ENCODE assay signal across 13 mouse cellular contexts in genomic region chr2:118897808-118898207, GRCm38 (mm10). TPM values are rescaled to one million over a fixed set of nuclear protein-coding genes. Genes with fewer than 3 reads are reported as not detected.
DNase-seq lines count a peak whose midpoint lies in the region; ATAC-seq and TF ChIP-seq lines count a peak whose summit lies in the region.
"Had no signal": no experiment of that assay in that cellular context is flagged by ENCODE, and none has a peak within 500 bp of the region (broad histone marks: within the 10 kb centered on the region; RNA-seq: fewer than 3 reads in every experiment).

No protein-coding gene starts in this region.

- H3K9ac ChIP-seq in hindbrain, embryonic 11.5 days (ENCODE audit: low read depth, low read length): no peak overlapping the region
- no peak overlapping the region for H3K9ac ChIP-seq in limb, embryonic 12.5 days (replicated peaks)

- peak overlapping the region; percentile 25 for H3K4me3 ChIP-seq in hindbrain, embryonic 10.5 days
- no peak overlapping the region for H3K4me3 ChIP-seq in hindbrain, embryonic 11.5 days (ENCODE audit: low read depth, low read length)
- H3K4me3 ChIP-seq in E14TG2a.4 (replicated peaks; ENCODE audit: low read length): 0 out of 2 replicates have a peak overlapping the region, but pooled peaks have one; percentile 76
- peak overlapping the region; percentile 15; the same call in 1 of the 2 replicates for H3K4me3 ChIP-seq in limb, embryonic 12.5 days (replicated peaks)
- H3K4me3 ChIP-seq: erythroblast, embryonic 14.5 days; myocyte had no signal

- no peak for ATAC-seq in hindbrain, embryonic 11.5 days (ENCODE audit: low FRiP score)
- ATAC-seq in limb, embryonic 12.5 days (ENCODE audit: insufficient number of reproducible peaks, insufficient read depth, low FRiP score, low TSS enrichment, low read depth): no peak
- ATAC-seq in granulocyte monocyte progenitor cell, adult 5-6 weeks (replicated peaks; ENCODE audit: poor library complexity, severe bottlenecking): no peak
- ATAC-seq in frontal cortex, adult (ENCODE audit: low TSS enrichment): no peak
- ATAC-seq: Patski had no signal

- H3K9me3 ChIP-seq in hindbrain, embryonic 10.5 days: no peaks in the 10 kb centered on the region
- no peaks in the 10 kb centered on the region for H3K9me3 ChIP-seq in hindbrain, embryonic 11.5 days (ENCODE audit: control insufficient read depth, low read length)
- no peaks in the 10 kb centered on the region for H3K9me3 ChIP-seq in E14TG2a.4 (ENCODE audit: low read length)
- no peaks in the 10 kb centered on the region for H3K9me3 ChIP-seq in limb, embryonic 12.5 days

- H3K4me2 ChIP-seq in hindbrain, embryonic 11.5 days (replicated peaks; ENCODE audit: low read depth, low read length): no peak overlapping the region
- peak overlapping the region; percentile 87 for H3K4me2 ChIP-seq in limb, embryonic 12.5 days

- no peak overlapping the region for H3K27ac ChIP-seq in hindbrain, embryonic 10.5 days
- H3K27ac ChIP-seq in hindbrain, embryonic 11.5 days (ENCODE audit: low read depth, low read length): no peak overlapping the region
- no peak overlapping the region for H3K27ac ChIP-seq in limb, embryonic 12.5 days

- H3K4me1 ChIP-seq in hindbrain, embryonic 10.5 days (replicated peaks): peaks cover 62% of the 10 kb centered on the region
- peaks cover 17% of the 10 kb centered on the region for H3K4me1 ChIP-seq in hindbrain, embryonic 11.5 days (replicated peaks; ENCODE audit: control insufficient read depth, insufficient read depth, low read length)
- H3K4me1 ChIP-seq in E14TG2a.4 (replicated peaks; ENCODE audit: low read depth, low read length): peaks cover 58% of the 10 kb centered on the region
- peaks cover 42% of the 10 kb centered on the region for H3K4me1 ChIP-seq in limb, embryonic 12.5 days (replicated peaks)

- TF ChIP-seq CTCF in E14TG2a.4 (conservative IDR thresholded peaks at IDR 0.05; ENCODE audit: low read length): no peak

- under 1% methylated on average over 11 of the region's 11 CpGs for WGBS in hindbrain, embryonic 10.5 days
- WGBS in hindbrain, embryonic 11.5 days: 0% methylated on average over 11 of the region's 11 CpGs
- under 1% methylated on average over 11 of the region's 11 CpGs for WGBS in limb, embryonic 12.5 days

- H3K36me3 ChIP-seq in hindbrain, embryonic 10.5 days: no peaks in the 10 kb centered on the region
- no peaks in the 10 kb centered on the region for H3K36me3 ChIP-seq in hindbrain, embryonic 11.5 days (ENCODE audit: control insufficient read depth, insufficient read depth, low read length)
- no peaks in the 10 kb centered on the region for H3K36me3 ChIP-seq in E14TG2a.4 (ENCODE audit: insufficient read depth, low read length)
- no peaks in the 10 kb centered on the region for H3K36me3 ChIP-seq in limb, embryonic 12.5 days

- peak; percentile 26 for DNase-seq in cerebellum, adult 11 months
- no peak for DNase-seq in cerebellum, adult 8-10 months
- DNase-seq in hindbrain, embryonic 10.5 days (ENCODE audit: low spot score): no peak
- no peak for DNase-seq in hindbrain, embryonic 11.5 days (ENCODE audit: low spot score)
- DNase-seq: kidney, postnatal 10 days; lung, adult 2 months had no signal

- peaks cover 83% of the 10 kb centered on the region for H3K27me3 ChIP-seq in hindbrain, embryonic 10.5 days (ENCODE audit: insufficient read depth, poor library complexity, severe bottlenecking)
- peaks cover 58% of the 10 kb centered on the region for H3K27me3 ChIP-seq in hindbrain, embryonic 11.5 days (ENCODE audit: control insufficient read depth, insufficient read depth, low read length)
- peaks cover 88% of the 10 kb centered on the region for H3K27me3 ChIP-seq in E14TG2a.4 (ENCODE audit: insufficient read depth, low read length)
- peaks cover 80% of the 10 kb centered on the region for H3K27me3 ChIP-seq in limb, embryonic 12.5 days

RNA-seq across cellular contexts. Expression of gene Bahd1, which starts 2.4 kb away (rescaled TPM):
- 4.4 TPM in 2 replicates for polyA plus RNA-seq in hindbrain, embryonic 10.5 days (2016; fragmentation: Nextera tagmentation; extraction: Ambion mirVana)
- 2.1 TPM in 2 replicates for polyA plus RNA-seq in hindbrain, embryonic 11.5 days (2014; fragmentation: Nextera tagmentation; extraction: Ambion mirVana)
- polyA plus RNA-seq in limb, embryonic 12.5 days (2016; fragmentation: Nextera tagmentation; extraction: Ambion mirVana): 3.5 and 4.4 TPM in 2 replicates
- 10.1 and 12.3 TPM in 2 replicates for total RNA-seq in granulocyte monocyte progenitor cell, adult 5-6 weeks (2014; fragmentation: Nextera tagmentation)
- 4.6 and 4.8 TPM in 2 replicates for total RNA-seq in granulocyte monocyte progenitor cell, adult 5-6 weeks (2017)

RNA-seq across cellular contexts. Expression of gene Chst14, which starts 28.5 kb away (rescaled TPM):
- polyA plus RNA-seq in hindbrain, embryonic 10.5 days (2016; fragmentation: Nextera tagmentation; extraction: Ambion mirVana): 17.2 and 20.6 TPM in 2 replicates
- polyA plus RNA-seq in hindbrain, embryonic 11.5 days (2014; fragmentation: Nextera tagmentation; extraction: Ambion mirVana): 19.1 and 22.2 TPM in 2 replicates
- 42.9 and 45.6 TPM in 2 replicates for polyA plus RNA-seq in limb, embryonic 12.5 days (2016; fragmentation: Nextera tagmentation; extraction: Ambion mirVana)
- 8.4 and 11.4 TPM in 2 replicates for total RNA-seq in granulocyte monocyte progenitor cell, adult 5-6 weeks (2014; fragmentation: Nextera tagmentation)
- total RNA-seq in granulocyte monocyte progenitor cell, adult 5-6 weeks (2017): 1.4 and 1.5 TPM in 2 replicates

RNA-seq across cellular contexts. Expression of gene Ivd, which starts 36.1 kb away (rescaled TPM):
- polyA plus RNA-seq in hindbrain, embryonic 10.5 days (2016; fragmentation: Nextera tagmentation; extraction: Ambion mirVana): 59.4 and 65.9 TPM in 2 replicates
- polyA plus RNA-seq in hindbrain, embryonic 11.5 days (2014; fragmentation: Nextera tagmentation; extraction: Ambion mirVana): 42.1 and 45.0 TPM in 2 replicates
- 90.9 and 97.7 TPM in 2 replicates for polyA plus RNA-seq in limb, embryonic 12.5 days (2016; fragmentation: Nextera tagmentation; extraction: Ambion mirVana)
- total RNA-seq in granulocyte monocyte progenitor cell, adult 5-6 weeks (2014; fragmentation: Nextera tagmentation): 59.9 and 60.9 TPM in 2 replicates
- total RNA-seq in granulocyte monocyte progenitor cell, adult 5-6 weeks (2017): 34.6 and 45.3 TPM in 2 replicates
